Mouse (Mus musculus) liver, postnatal 0 days (tissue): ENCODE results near the gene E2f4. TPM values are rescaled to one million over a fixed set of nuclear protein-coding genes. Genes with fewer than 3 reads are reported as not detected.
"Not testable (repeated sequence)": the region's sequence is repeated elsewhere in the genome, so short reads cannot be mapped to it uniquely, and the experiment has no call there.

ENCODE experiments used
- ATAC-seq: fragments of 200-750 bp; cut with Nextera tagmentation; 2 replicates; pipeline ENCODE4 v1.8.0; 2017; ENCODE audit warnings: mild to moderate bottlenecking, moderate library complexity
- DNase-seq: peaks from one replicate; pipeline ENCODE4 v3.0.0-alpha.2; 2016
- H3K27ac ChIP-seq: fragments of 300-500 bp; sonication (generic); 2 replicates; pipeline ENCODE4 v1.5.1; 2014; ENCODE audit warnings: antibody characterized with exemption, moderate library complexity, mild to moderate bottlenecking, low read depth
- H3K27me3 ChIP-seq: fragments of 300-500 bp; sonication (generic); 2 replicates; pipeline ENCODE4 v1.6.1; 2014; ENCODE audit warnings: low read length, control low read depth, mixed read lengths; ENCODE audit not compliant: insufficient read depth
- H3K36me3 ChIP-seq: fragments of 300-500 bp; sonication (generic); replicated peaks from 2 replicates; pipeline ENCODE4 v1.6.1; 2014; ENCODE audit warnings: mild to moderate bottlenecking, control low read depth, low read length, moderate library complexity, mixed read lengths; ENCODE audit not compliant: insufficient read depth
- H3K4me1 ChIP-seq: fragments of 300-500 bp; sonication (generic); 2 replicates; pipeline ENCODE4 v1.6.1; 2014; ENCODE audit warnings: antibody characterized with exemption, mild to moderate bottlenecking, control low read depth; ENCODE audit not compliant: insufficient read depth
- H3K4me2 ChIP-seq: fragments of 300-500 bp; sonication (generic); 2 replicates; pipeline ENCODE4 v1.6.1; 2014; ENCODE audit warnings: low read depth, mild to moderate bottlenecking, low read length, moderate library complexity, mixed read lengths
- H3K4me3 ChIP-seq: fragments of 300-500 bp; sonication (generic); 2 replicates; pipeline ENCODE4 v1.5.1; 2014; ENCODE audit warnings: low read depth, low read length
- H3K9ac ChIP-seq: fragments of 300-500 bp; sonication (generic); replicated peaks from 2 replicates; pipeline ENCODE4 v1.6.1; 2014; ENCODE audit warnings: mild to moderate bottlenecking, moderate library complexity
- H3K9me3 ChIP-seq: fragments of 300-500 bp; sonication (generic); 2 replicates; pipeline ENCODE4 v1.6.1; 2016; ENCODE audit warnings: mild to moderate bottlenecking, control low read depth, low read length, mixed read lengths
- CTCF ChIP-seq: sonication (generic); IDR thresholded peaks from 2 replicates; pipeline ENCODE4 v1.5.1; 2016; ENCODE audit warnings: antibody characterized with exemption, low read depth
- EP300 ChIP-seq: IDR thresholded peaks from 2 replicates; pipeline ENCODE4 v1.6.1; 2016; ENCODE audit warnings: antibody characterized with exemption, low read depth, mild to moderate bottlenecking
- WGBS: fragments of 180-500 bp; shearing (Covaris S2); extraction: QIAGEN DNeasy Blood & Tissue Kit; methylation state at CpG from one replicate; pipeline ENCODE4 v1.1.7; 2014; ENCODE audit not compliant: insufficient replicate concordance; 5-methylcytosine and 5-hydroxymethylcytosine counted together
- polyA plus RNA-seq: library from polyadenylated mRNA; unstranded; fragments of >200 nt; fragmentation: Nextera tagmentation; extraction: Ambion mirVana; gene quantifications from 2 replicates; pipeline ENCODE4 v1.2.1, GENCODE M21; 2015

E2f4 gene
- polyA plus RNA-seq, 1 experiment from 2014 or later, result 62.9 TPM

- peaks cover 33% of the 10 kb centered on the region for H3K4me1 ChIP-seq
- not testable (repeated sequence) for H3K4me3 ChIP-seq, H3K9me3 ChIP-seq, DNase-seq, H3K9ac ChIP-seq, H3K4me2 ChIP-seq, ATAC-seq, H3K36me3 ChIP-seq, H3K27ac ChIP-seq
- 70% methylated on average over 3 of the region's 3 CpGs for WGBS
- H3K27me3 ChIP-seq, result peaks cover 12% of the 10 kb centered on the region
- TF ChIP-seq CTCF, result peak; percentile 32
Observed at GRCm38 (mm10) chr8:105291802-105292201, 5.7 kb upstream of the E2f4 start.

- H3K27me3 ChIP-seq, result peaks cover 11% of the 10 kb centered on the region
- no peak for TF ChIP-seq EP300
- TF ChIP-seq CTCF, result no peak
- WGBS, result 71% methylated on average over 7 of the region's 7 CpGs
Observed at GRCm38 (mm10) chr8:105292471-105292870, 5.0 kb upstream of the E2f4 start.

GRCm38 (mm10) chr8:105293405-105293804 lies 4.1 kb upstream of the E2f4 start:
- Histone ChIP-seq H3K4me1 (peaks cover 39% of the 10 kb centered on the region), H3K4me3 (no peak overlapping the region), H3K4me2 (no peak overlapping the region), H3K9me3 (no peaks in the 10 kb centered on the region), H3K36me3 (no peaks in the 10 kb centered on the region; the same call in 1 of the 2 replicates), H3K27ac (no peak overlapping the region), H3K27me3 (peaks cover 11% of the 10 kb centered on the region), H3K9ac (no peak overlapping the region)
- ATAC-seq, result no peak
- no peak for DNase-seq
- no peak for TF ChIP-seq EP300
- no peak for TF ChIP-seq CTCF
- WGBS, result 67% methylated on average over 19 of the region's 19 CpGs

More at GRCm38 (mm10) chr8:105292471-105292870, 5.0 kb upstream of the E2f4 start:
- no peak overlapping the region for H3K27ac ChIP-seq
- ATAC-seq (no peak), DNase-seq (no peak)
- no peaks in the 10 kb centered on the region for H3K9me3 ChIP-seq
- H3K36me3 ChIP-seq, result no peaks in the 10 kb centered on the region
- H3K4me2 ChIP-seq, result no peak overlapping the region
- H3K4me1 ChIP-seq, result peaks cover 36% of the 10 kb centered on the region
- H3K4me3 ChIP-seq, result no peak overlapping the region
- no peak overlapping the region for H3K9ac ChIP-seq

GRCm38 (mm10) chr8:105294776-105295175 lies 2.7 kb upstream of the E2f4 start:
- no peak overlapping the region for H3K4me3 ChIP-seq
- no peak for ATAC-seq
- WGBS, result 72% methylated on average over 9 of the region's 9 CpGs
- peaks cover 10% of the 10 kb centered on the region for H3K27me3 ChIP-seq
- peak overlapping the region; percentile 34 for H3K4me2 ChIP-seq
- no peaks in the 10 kb centered on the region for H3K9me3 ChIP-seq
- TF ChIP-seq EP300 (no peak), CTCF (no peak)
- DNase-seq, result no peak
- peaks cover 41% of the 10 kb centered on the region for H3K4me1 ChIP-seq
- H3K9ac ChIP-seq, result no peak overlapping the region
- peaks cover 9% of the 10 kb centered on the region for H3K36me3 ChIP-seq
- no peak overlapping the region for H3K27ac ChIP-seq

GRCm38 (mm10) chr8:105295256-105295655 lies 2.2 kb upstream of the E2f4 start:
- H3K36me3 ChIP-seq, result peaks cover 14% of the 10 kb centered on the region
- H3K4me2 ChIP-seq, result peak overlapping the region; percentile 34
- H3K27me3 ChIP-seq, result peaks cover 5% of the 10 kb centered on the region
- H3K27ac ChIP-seq, result peak overlapping the region; percentile 37; the same call in 1 of the 2 replicates
- no peaks in the 10 kb centered on the region for H3K9me3 ChIP-seq
- 65% methylated on average over 11 of the region's 11 CpGs for WGBS
- no peak overlapping the region; the same call in 1 of the 2 replicates for H3K9ac ChIP-seq
- H3K4me1 ChIP-seq, result peaks cover 37% of the 10 kb centered on the region
- TF ChIP-seq CTCF (no peak), EP300 (no peak)
- ATAC-seq, result no peak
- peak overlapping the region; percentile 16; the same call in 1 of the 2 replicates for H3K4me3 ChIP-seq
- no peak for DNase-seq

- DNase-seq, result no peak
- no peaks in the 10 kb centered on the region for H3K27me3 ChIP-seq
- 36% methylated on average over 11 of the region's 11 CpGs for WGBS
- H3K4me3 ChIP-seq, result peak within 1 kb of the TSS; percentile 94
- H3K4me1 ChIP-seq, result peaks cover 32% of the 10 kb centered on the region
- peak within 1 kb of the TSS; percentile 84 for H3K27ac ChIP-seq
- no peak within 1 kb of the TSS; the same call in 1 of the 2 replicates for H3K9ac ChIP-seq
- no peak for TF ChIP-seq CTCF
- no peak for TF ChIP-seq EP300
- H3K9me3 ChIP-seq, result no peaks in the 10 kb centered on the region
- peak within 1 kb of the TSS; percentile 90 for H3K4me2 ChIP-seq
- H3K36me3 ChIP-seq, result peaks cover 22% of the 10 kb centered on the region
- ATAC-seq, result no peak
Observed at GRCm38 (mm10) chr8:105295895-105296573, 1.4 kb upstream of the E2f4 start, which contains the start of gene Exoc3l. Exoc3l (minus strand) TSS chr8:105296101.
